Mouse (Mus musculus): ENCODE data around the gene Sept11. TPM values are rescaled to one million over a fixed set of nuclear protein-coding genes. Genes with fewer than 3 reads are reported as not detected.

The Sept11 gene
- total RNA-seq, 2 experiments from 2014 or later: 107 to 115 TPM

GRCm38 (mm10) chr5:93100906-93101305 is 7.7 kb downstream of the Sept11 start:
- H3K27ac ChIP-seq: no peak overlapping the region
- TF ChIP-seq CTCF (conservative IDR thresholded peaks at IDR 0.05): no peak

GRCm38 (mm10) chr5:93101371-93101791 is 8.1 kb downstream of the Sept11 start:
- TF ChIP-seq CTCF (conservative IDR thresholded peaks at IDR 0.05): no peak
- no peak overlapping the region for H3K4me3 ChIP-seq
- H3K27ac ChIP-seq: no peak overlapping the region
- DNase-seq (ENCODE audit: low spot score in 2 of 2): no peak

More at GRCm38 (mm10) chr5:93100906-93101305, 7.7 kb downstream of the Sept11 start:
- DNase-seq (ENCODE audit: low spot score in 2 of 2): no peak
- no peak overlapping the region for H3K4me3 ChIP-seq

GRCm38 (mm10) chr5:93103603-93104002 is 10.4 kb downstream of the Sept11 start:
- no peak overlapping the region for H3K27ac ChIP-seq
- no peak for DNase-seq (ENCODE audit: low spot score in 2 of 2)
- no peak for TF ChIP-seq CTCF (conservative IDR thresholded peaks at IDR 0.05)
- H3K4me3 ChIP-seq: no peak overlapping the region

- H3K27ac ChIP-seq: no peak overlapping the region
- DNase-seq (ENCODE audit: low spot score in 2 of 2): no peak
- no peak for TF ChIP-seq CTCF (conservative IDR thresholded peaks at IDR 0.05)
- no peak overlapping the region for H3K4me3 ChIP-seq
These were observed 12.0 kb downstream of the Sept11 start for GRCm38 (mm10) chr5:93104987-93105823.

- TF ChIP-seq CTCF (conservative IDR thresholded peaks at IDR 0.05): no peak
- H3K4me3 ChIP-seq: no peak overlapping the region
- no peak overlapping the region for H3K27ac ChIP-seq
- DNase-seq (ENCODE audit: low spot score in 2 of 2): no peak
These were observed 12.8 kb downstream of the Sept11 start for GRCm38 (mm10) chr5:93106048-93106447.

GRCm38 (mm10) chr5:93108703-93109102 is 15.5 kb downstream of the Sept11 start:
- H3K27ac ChIP-seq: no peak overlapping the region
- DNase-seq (ENCODE audit: low spot score in 2 of 2): no peak
- TF ChIP-seq CTCF (conservative IDR thresholded peaks at IDR 0.05): no peak
- H3K4me3 ChIP-seq: no peak overlapping the region

- Histone ChIP-seq H3K27ac (no peak overlapping the region), H3K4me3 (no peak overlapping the region)
- no peak for DNase-seq (ENCODE audit: low spot score in 2 of 2)
- no peak for TF ChIP-seq CTCF (conservative IDR thresholded peaks at IDR 0.05)
These were observed 16.3 kb downstream of the Sept11 start for GRCm38 (mm10) chr5:93109555-93109954.

- TF ChIP-seq CTCF (conservative IDR thresholded peaks at IDR 0.05): no peak
These were observed 19.1 kb downstream of the Sept11 start for GRCm38 (mm10) chr5:93112290-93112689.

GRCm38 (mm10) chr5:93113517-93113916 is 20.3 kb downstream of the Sept11 start:
- no peak for DNase-seq (ENCODE audit: low spot score in 2 of 2)
- no peak for TF ChIP-seq CTCF (conservative IDR thresholded peaks at IDR 0.05)
- H3K27ac ChIP-seq: peak overlapping the region; percentile 46; the same call in 1 of the 2 replicates
- H3K4me3 ChIP-seq: no peak overlapping the region

More at GRCm38 (mm10) chr5:93112290-93112689, 19.1 kb downstream of the Sept11 start:
- H3K27ac ChIP-seq: no peak overlapping the region
- no peak overlapping the region for H3K4me3 ChIP-seq
- DNase-seq (ENCODE audit: low spot score in 2 of 2): no peak

- no peak for TF ChIP-seq CTCF (conservative IDR thresholded peaks at IDR 0.05)
- DNase-seq (ENCODE audit: low spot score in 2 of 2): no peak
- Histone ChIP-seq H3K4me3 (no peak overlapping the region), H3K27ac (peak overlapping the region; percentile 46)
These were observed 21.3 kb downstream of the Sept11 start for GRCm38 (mm10) chr5:93114515-93114914.

- H3K27ac ChIP-seq: peak overlapping the region; percentile 46; the same call in 1 of the 2 replicates
- no peak for TF ChIP-seq CTCF (conservative IDR thresholded peaks at IDR 0.05)
- DNase-seq (ENCODE audit: low spot score in 2 of 2): no peak
- no peak overlapping the region for H3K4me3 ChIP-seq
These were observed 21.8 kb downstream of the Sept11 start for GRCm38 (mm10) chr5:93115059-93115458.

- no peak for TF ChIP-seq CTCF (conservative IDR thresholded peaks at IDR 0.05)
- DNase-seq (ENCODE audit: low spot score in 2 of 2): no peak
- no peak overlapping the region for H3K4me3 ChIP-seq
- 0 out of 2 replicates have a peak overlapping the region, but pooled peaks have one; percentile 20 for H3K27ac ChIP-seq
These were observed 22.6 kb downstream of the Sept11 start for GRCm38 (mm10) chr5:93115854-93116253.

- no peak overlapping the region for H3K27ac ChIP-seq
- H3K4me3 ChIP-seq: no peak overlapping the region
- no peak for TF ChIP-seq CTCF (conservative IDR thresholded peaks at IDR 0.05)
- DNase-seq (ENCODE audit: low spot score in 2 of 2): no peak
These were observed 24.4 kb downstream of the Sept11 start for GRCm38 (mm10) chr5:93117648-93118047.

GRCm38 (mm10) chr5:93121660-93122059 is 28.4 kb downstream of the Sept11 start:
- TF ChIP-seq CTCF (conservative IDR thresholded peaks at IDR 0.05): no peak
- DNase-seq (ENCODE audit: low spot score in 2 of 2): no peak
- Histone ChIP-seq H3K4me3 (no peak overlapping the region), H3K27ac (0 out of 2 replicates have a peak overlapping the region, but pooled peaks have one; percentile 64)
